Mouse (Mus musculus): ENCODE data around the gene Erp44.

The Erp44 gene

GRCm38 (mm10) chr4:48226800-48227199, 52.6 kb downstream of the Erp44 start:
- DNase-seq, result no peak

- no peak for DNase-seq
Measured at GRCm38 (mm10) chr4:48225604-48226003, 53.8 kb downstream of the Erp44 start.

GRCm38 (mm10) chr4:48225173-48225572, 54.2 kb downstream of the Erp44 start:
- DNase-seq, result peak; percentile 48

- no peak for DNase-seq
Measured at GRCm38 (mm10) chr4:48203564-48203963, 75.8 kb downstream of the Erp44 start.

GRCm38 (mm10) chr4:48198447-48198846, 80.9 kb downstream of the Erp44 start:
- DNase-seq, result no peak

GRCm38 (mm10) chr4:48197925-48198324, 81.4 kb downstream of the Erp44 start:
- DNase-seq, result no peak

GRCm38 (mm10) chr4:48182115-48182806, 97.1 kb downstream of the Erp44 start:
- DNase-seq, result no peak

- no peak for DNase-seq
Measured at GRCm38 (mm10) chr4:48181366-48181765, 98.0 kb downstream of the Erp44 start.

- no peak for DNase-seq
Measured at GRCm38 (mm10) chr4:48180922-48181321, 98.4 kb downstream of the Erp44 start.

GRCm38 (mm10) chr4:48175666-48176065, 103.7 kb downstream of the Erp44 start:
- DNase-seq, result no peak

GRCm38 (mm10) chr4:48163851-48164250, 115.5 kb downstream of the Erp44 start:
- DNase-seq, result no peak

- no peak for DNase-seq
Measured at GRCm38 (mm10) chr4:48160386-48160785, 119.0 kb downstream of the Erp44 start.

- DNase-seq, result no peak
Measured at GRCm38 (mm10) chr4:48155864-48156263, 123.5 kb downstream of the Erp44 start.

GRCm38 (mm10) chr4:48153229-48153628, 126.1 kb downstream of the Erp44 start:
- no peak for DNase-seq

- DNase-seq, result no peak
Measured at GRCm38 (mm10) chr4:48149492-48149891, 129.9 kb downstream of the Erp44 start.

Measured in right cerebral cortex, postnatal 4 days (tissue).